Mouse (Mus musculus) olfactory bulb, adult 2 months (tissue): ENCODE results near the gene Slc16a9.

Experiments
- CTCF ChIP-seq: fragments of 200-500 bp; IDR thresholded peaks from 2 replicates; pipeline ENCODE4 v1.5.1; 2012; ENCODE audit warnings: low read depth, mild to moderate bottlenecking, low read length, moderate library complexity; ENCODE audit not compliant: insufficient read depth
- POLR2A ChIP-seq: fragments of 200-500 bp; IDR thresholded peaks from 2 replicates; pipeline ENCODE4 v1.6.1; 2012; ENCODE audit warnings: mild to moderate bottlenecking, low read depth, low read length, moderate library complexity; ENCODE audit not compliant: insufficient read depth

- no peak for TF ChIP-seq POLR2A
- TF ChIP-seq CTCF: no peak
These were observed 17.2 kb downstream of the Slc16a9 start for GRCm38 (mm10) chr10:70262051-70262450.
